Mouse (Mus musculus): ENCODE measurements around the gene Anxa11. TPM values are rescaled to one million over a fixed set of nuclear protein-coding genes. Genes with fewer than 3 reads are reported as not detected.

Anxa11 gene
- polyA plus RNA-seq, 1 experiment from 2014 or later: 68.3 TPM

Small RNA genes within 50 kb of the gene (microRNA-seq; reads per million reads assigned to microRNA genes)
- gene Gm23701: not detected

Other genes starting within 250 kb of the Anxa11 start
- gene Ppif, start 148.0 kb upstream of the Anxa11 start, polyA plus RNA-seq (2014; fragmentation: Nextera tagmentation; extraction: Ambion mirVana): 71.2 and 71.4 TPM in 2 replicates
- 32.8 and 33.6 TPM in 2 replicates for gene Zcchc24, start 73.1 kb upstream of the Anxa11 start, polyA plus RNA-seq (2014; fragmentation: Nextera tagmentation; extraction: Ambion mirVana)
- gene Plac9a, start 60.9 kb downstream of the Anxa11 start, polyA plus RNA-seq (2014; fragmentation: Nextera tagmentation; extraction: Ambion mirVana): not detected in 2 replicates
- gene Tmem254a, start 85.5 kb downstream of the Anxa11 start, polyA plus RNA-seq (2014; fragmentation: Nextera tagmentation; extraction: Ambion mirVana): 3.8 and 4.9 TPM in 2 replicates
- not detected in 2 replicates for gene Cphx1, start 96.1 kb downstream of the Anxa11 start, polyA plus RNA-seq (2014; fragmentation: Nextera tagmentation; extraction: Ambion mirVana)
- 1.3 and 1.8 TPM in 2 replicates for gene Duxbl1, start 136.4 kb downstream of the Anxa11 start, polyA plus RNA-seq (2014; fragmentation: Nextera tagmentation; extraction: Ambion mirVana)
- 13.9 and 19.3 TPM in 2 replicates for gene Gm9780, start 200.6 kb downstream of the Anxa11 start, polyA plus RNA-seq (2014; fragmentation: Nextera tagmentation; extraction: Ambion mirVana)
- 60.1 and 70.8 TPM in 2 replicates for gene Tmem254c, start 225.2 kb downstream of the Anxa11 start, polyA plus RNA-seq (2014; fragmentation: Nextera tagmentation; extraction: Ambion mirVana)
- not detected in 2 replicates for gene Cphx2, start 239.4 kb downstream of the Anxa11 start, polyA plus RNA-seq (2014; fragmentation: Nextera tagmentation; extraction: Ambion mirVana)
- 0.32 and 0.68 TPM in 2 replicates for gene Cphx3, start 240.1 kb downstream of the Anxa11 start, polyA plus RNA-seq (2014; fragmentation: Nextera tagmentation; extraction: Ambion mirVana)

Measured in intestine, embryonic 14.5 days (tissue).